Mouse (Mus musculus): ENCODE results near the gene Hoxd3. TPM values are rescaled to one million over a fixed set of nuclear protein-coding genes. Genes with fewer than 3 reads are reported as not detected.

Hoxd3 gene
- total and polyA plus RNA-seq, 3 experiments, result not detected

GRCm38 (mm10) chr2:74746298-74746921, 34.7 kb downstream of the Hoxd3 start:
- Histone ChIP-seq H3K36me3 (ENCODE audit: control insufficient read depth in 1 of 2, insufficient read depth in 2 of 2, low read length in 2 of 2) (no peaks in the 10 kb centered on the region), H3K27ac (ENCODE audit: control insufficient read depth, low read depth, low read length) (no peak overlapping the region), H3K9me3 (replicated peaks; ENCODE audit: insufficient read depth, low read length) (no peaks in the 10 kb centered on the region), H3K79me2 (ENCODE audit: control insufficient read depth, insufficient read depth, low read length, poor library complexity) (no peaks in the 10 kb centered on the region), H3K4me1 (ENCODE audit: control insufficient read depth in 1 of 2, insufficient read depth in 2 of 2, low read length in 2 of 2) (no peaks in the 10 kb centered on the region), H3K27me3 (ENCODE audit: control insufficient read depth in 1 of 2, insufficient read depth in 2 of 2, low read length in 2 of 2) (peaks cover 0 to 2% of the 10 kb centered on the region in 2 experiments; a peak in 3 of 4 replicates), H3K9ac (ENCODE audit: control insufficient read depth, low read depth, low read length, poor library complexity, severe bottlenecking) (no peak overlapping the region), H3K4me3 (ENCODE audit: control insufficient read depth in 1 of 2, insufficient read depth in 1 of 2, low read depth in 2 of 2, low read length in 2 of 2) (no peak overlapping the region)
- DNase-seq (ENCODE audit: low read depth, low spot score), result no peak
- TF ChIP-seq POLR2AphosphoS2 (IDR thresholded peaks at IDR 0.05; ENCODE audit: low read length) (no peak), TBP (IDR thresholded peaks at IDR 0.05; ENCODE audit: low read depth, low read length) (no peak), CTCF (IDR thresholded peaks at IDR 0.05 in 2 of 3, conservative IDR thresholded peaks at IDR 0.05 in 1 of 3; ENCODE audit: control insufficient read depth in 1 of 3, insufficient read depth in 1 of 3, low read depth in 2 of 3, low read length in 3 of 3, poor library complexity in 1 of 3, severe bottlenecking in 1 of 3) (no peak), TAL1 (IDR thresholded peaks at IDR 0.05; ENCODE audit: low read length) (no peak), EP300 (IDR thresholded peaks at IDR 0.05; ENCODE audit: low read depth in 1 of 2, low read length in 2 of 2) (no peak), GATA1 (IDR thresholded peaks at IDR 0.05; ENCODE audit: low read depth, low read length) (no peak), MAFK (IDR thresholded peaks at IDR 0.05; ENCODE audit: borderline replicate concordance, low read depth, low read length) (no peak), POLR2AphosphoS5 (IDR thresholded peaks at IDR 0.05; ENCODE audit: borderline replicate concordance, low read depth, low read length) (no peak), ZMIZ1 (IDR thresholded peaks at IDR 0.05; ENCODE audit: low read depth, low read length) (no peak), NRF1 (IDR thresholded peaks at IDR 0.05; ENCODE audit: insufficient read depth, low read depth, low read length, poor library complexity, severe bottlenecking) (no peak), ETS1 (IDR thresholded peaks at IDR 0.05; ENCODE audit: low read depth, low read length) (no peak), MEF2A (IDR thresholded peaks at IDR 0.05; ENCODE audit: extremely low read depth, insufficient replicate concordance, low read depth, low read length, poor library complexity, severe bottlenecking) (no peak), USF1 (IDR thresholded peaks at IDR 0.05; ENCODE audit: low read depth, low read length) (no peak), ELF1 (IDR thresholded peaks at IDR 0.05; ENCODE audit: low read depth, low read length) (no peak)

- DNase-seq (ENCODE audit: low read depth, low spot score), result no peak
- no peak overlapping the region for H3K27ac ChIP-seq (ENCODE audit: control insufficient read depth, low read depth, low read length)
- no peaks in the 10 kb centered on the region; a peak in 1 of 4 replicates for H3K27me3 ChIP-seq (ENCODE audit: control insufficient read depth in 1 of 2, insufficient read depth in 2 of 2, low read length in 2 of 2)
- H3K4me1 ChIP-seq (ENCODE audit: control insufficient read depth in 1 of 2, insufficient read depth in 2 of 2, low read length in 2 of 2), result no peaks in the 10 kb centered on the region
- H3K4me3 ChIP-seq (ENCODE audit: control insufficient read depth in 1 of 2, insufficient read depth in 1 of 2, low read depth in 2 of 2, low read length in 2 of 2), result no peak overlapping the region
- H3K79me2 ChIP-seq (ENCODE audit: control insufficient read depth, insufficient read depth, low read length, poor library complexity), result no peaks in the 10 kb centered on the region
- no peaks in the 10 kb centered on the region for H3K36me3 ChIP-seq (ENCODE audit: control insufficient read depth in 1 of 2, insufficient read depth in 2 of 2, low read length in 2 of 2)
- TF ChIP-seq TCF12 (IDR thresholded peaks at IDR 0.05; ENCODE audit: low read depth, low read length), result no peak
- no peak for TF ChIP-seq MAZ (IDR thresholded peaks at IDR 0.05; ENCODE audit: low read depth, low read length)
- no peak for TF ChIP-seq NELFE (IDR thresholded peaks at IDR 0.05; ENCODE audit: low read depth, low read length)
- no peak for TF ChIP-seq GABPA (IDR thresholded peaks at IDR 0.05; ENCODE audit: low read depth, low read length)
- H3K9me3 ChIP-seq (replicated peaks; ENCODE audit: insufficient read depth, low read length), result no peaks in the 10 kb centered on the region
- no peak overlapping the region for H3K9ac ChIP-seq (ENCODE audit: control insufficient read depth, low read depth, low read length, poor library complexity, severe bottlenecking)
These were observed 35.3 kb downstream of the Hoxd3 start for GRCm38 (mm10) chr2:74747006-74747405.
